Mouse (Mus musculus) neural tube, embryonic 13.5 days (tissue): ENCODE data around the gene Olfr798. TPM values are rescaled to one million over a fixed set of nuclear protein-coding genes. Genes with fewer than 3 reads are reported as not detected.

Experiments used
- ATAC-seq: fragments of 200-750 bp; cut with Nextera tagmentation; 2 replicates; pipeline ENCODE4 v1.8.0; 2017; ENCODE audit warnings: low read depth, mild to moderate bottlenecking, moderate TSS enrichment, moderate library complexity
- H3K27ac ChIP-seq: fragments of 300-500 bp; sonication (generic); replicated peaks from 2 replicates; pipeline ENCODE4 v1.5.1; 2015; ENCODE audit warnings: moderate library complexity, mild to moderate bottlenecking, inconsistent platforms
- H3K27me3 ChIP-seq: fragments of 300-500 bp; sonication (generic); 2 replicates; pipeline ENCODE4 v1.6.1; 2015; ENCODE audit warnings: mild to moderate bottlenecking, inconsistent platforms
- H3K36me3 ChIP-seq: fragments of 300-500 bp; sonication (generic); 2 replicates; pipeline ENCODE4 v1.6.1; 2015; ENCODE audit warnings: mild to moderate bottlenecking, inconsistent platforms
- H3K4me1 ChIP-seq: fragments of 300-500 bp; sonication (generic); replicated peaks from 2 replicates; pipeline ENCODE4 v1.6.1; 2015; ENCODE audit warnings: inconsistent platforms
- H3K4me2 ChIP-seq: fragments of 300-500 bp; sonication (generic); 2 replicates; pipeline ENCODE4 v1.6.1; 2015; ENCODE audit warnings: inconsistent platforms, mild to moderate bottlenecking, moderate library complexity
- H3K4me3 ChIP-seq: fragments of 300-500 bp; sonication (generic); 2 replicates; pipeline ENCODE4 v1.5.1; 2015; ENCODE audit warnings: mild to moderate bottlenecking, inconsistent platforms
- H3K9ac ChIP-seq: fragments of 300-500 bp; sonication (generic); 2 replicates; pipeline ENCODE4 v1.6.1; 2015; ENCODE audit warnings: moderate library complexity, mild to moderate bottlenecking, inconsistent platforms
- H3K9me3 ChIP-seq: fragments of 300-500 bp; sonication (generic); 2 replicates; pipeline ENCODE4 v1.6.1; 2016; ENCODE audit warnings: inconsistent platforms
- WGBS: fragments of 180-500 bp; shearing (Covaris S2); methylation state at CpG from one replicate; pipeline ENCODE4 v1.1.7; 2015; 5-methylcytosine and 5-hydroxymethylcytosine counted together
- microRNA-seq: library from miRNA; unstranded; fragments of <30 nt; microRNA quantifications from one replicate; pipeline ENCODE4, GENCODE M21; 2016
- polyA plus RNA-seq: library from polyadenylated mRNA; unstranded; fragments of >200 nt; fragmentation: Nextera tagmentation; extraction: Ambion mirVana; gene quantifications from 2 replicates; pipeline ENCODE4 v1.2.1, GENCODE M21; 2015

Olfr798 gene
- polyA plus RNA-seq = not detected in 2 replicates

DNA sequence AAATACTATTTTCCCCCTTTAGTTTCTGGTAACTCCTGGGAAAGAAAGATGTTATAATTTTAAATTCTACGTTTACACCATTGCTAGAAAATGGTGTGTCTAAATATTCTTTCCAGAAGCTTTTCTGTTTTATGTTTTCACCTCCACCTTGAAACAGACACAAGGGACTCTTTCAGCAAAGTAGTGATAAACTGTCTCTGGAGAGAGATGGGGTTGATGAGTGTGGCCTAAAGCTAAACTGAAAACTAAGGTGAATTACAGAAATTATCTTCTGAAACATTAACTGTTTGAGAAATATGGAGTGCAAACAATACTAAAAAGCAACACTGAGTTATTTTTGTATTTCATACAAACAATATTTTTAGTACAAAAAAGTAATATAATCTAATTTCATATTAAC lies at the start of gene Olfr798:
Olfr798 (minus strand) TSS at position 101 of the 400 bp plus-strand sequence.
- WGBS = 84% methylated on average over 1 of the region's 1 CpGs
- no peaks in the 10 kb centered on the region for H3K4me1 ChIP-seq

DNA sequence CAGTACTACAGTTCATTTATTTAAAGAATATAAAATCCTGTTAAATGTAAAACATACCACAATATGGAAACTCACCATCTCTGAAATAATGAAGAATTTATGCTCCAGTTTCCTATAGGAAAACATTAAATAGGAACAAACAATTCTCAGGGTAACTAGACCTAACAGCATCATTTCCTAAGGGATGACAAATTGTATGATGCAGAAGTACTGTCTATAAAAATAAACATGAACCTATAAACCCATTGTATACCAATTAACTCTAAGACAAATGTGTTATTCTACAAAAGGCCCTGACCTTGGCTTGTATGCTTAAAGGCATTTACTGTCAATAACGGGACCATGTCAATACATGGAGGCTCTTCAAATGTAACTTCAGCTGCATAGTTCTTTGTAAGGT lies 46.0 kb upstream of the Olfr798 start, which contains the start of gene Olfr801:
Olfr801 (minus strand) TSS at position 101 of the 400 bp plus-strand sequence.
- no peaks in the 10 kb centered on the region for H3K9me3 ChIP-seq
- no peak within 1 kb of the TSS for H3K4me3 ChIP-seq
- no peak within 1 kb of the TSS for H3K27ac ChIP-seq
- no peaks in the 10 kb centered on the region for H3K36me3 ChIP-seq
- H3K4me1 ChIP-seq = no peaks in the 10 kb centered on the region
- H3K4me2 ChIP-seq = no peak within 1 kb of the TSS
- H3K9ac ChIP-seq = no peak within 1 kb of the TSS
- 83% methylated on average over 1 of the region's 1 CpGs for WGBS
- no peak for ATAC-seq
- H3K27me3 ChIP-seq = no peaks in the 10 kb centered on the region

More for the DNA sequence above, at the start of gene Olfr798:
- Histone ChIP-seq H3K27ac (no peak within 1 kb of the TSS), H3K27me3 (no peaks in the 10 kb centered on the region), H3K4me2 (no peak within 1 kb of the TSS), H3K9ac (no peak within 1 kb of the TSS), H3K36me3 (no peaks in the 10 kb centered on the region), H3K9me3 (no peaks in the 10 kb centered on the region), H3K4me3 (no peak within 1 kb of the TSS)
- no peak for ATAC-seq

DNA sequence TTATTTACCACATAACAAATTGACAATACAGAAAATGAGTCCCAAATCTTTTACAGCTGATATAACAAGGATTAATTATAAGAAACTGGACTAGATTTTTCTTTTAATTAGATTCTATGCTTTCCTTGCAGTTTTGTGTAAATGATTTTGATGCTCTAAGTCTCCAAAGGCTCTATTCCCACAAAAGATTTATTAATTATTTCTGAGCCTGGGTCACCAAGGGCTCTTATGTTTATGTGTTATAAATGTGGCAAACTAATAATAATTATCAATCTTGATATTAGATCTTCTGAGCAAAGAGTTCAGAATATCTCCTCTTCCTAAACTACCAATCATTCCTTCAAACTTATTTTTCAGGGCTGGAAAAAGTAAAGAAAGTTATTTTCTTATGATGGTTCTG lies 29.7 kb upstream of the Olfr798 start, which contains the start of gene Olfr800:
Olfr800 (plus strand) TSS at position 301 of the 400 bp plus-strand sequence.
- Histone ChIP-seq H3K4me1 (no peaks in the 10 kb centered on the region), H3K9ac (no peak within 1 kb of the TSS), H3K9me3 (no peaks in the 10 kb centered on the region), H3K36me3 (no peaks in the 10 kb centered on the region), H3K27ac (no peak within 1 kb of the TSS), H3K4me3 (no peak within 1 kb of the TSS), H3K4me2 (no peak within 1 kb of the TSS), H3K27me3 (no peaks in the 10 kb centered on the region)
- no peak for ATAC-seq

DNA sequence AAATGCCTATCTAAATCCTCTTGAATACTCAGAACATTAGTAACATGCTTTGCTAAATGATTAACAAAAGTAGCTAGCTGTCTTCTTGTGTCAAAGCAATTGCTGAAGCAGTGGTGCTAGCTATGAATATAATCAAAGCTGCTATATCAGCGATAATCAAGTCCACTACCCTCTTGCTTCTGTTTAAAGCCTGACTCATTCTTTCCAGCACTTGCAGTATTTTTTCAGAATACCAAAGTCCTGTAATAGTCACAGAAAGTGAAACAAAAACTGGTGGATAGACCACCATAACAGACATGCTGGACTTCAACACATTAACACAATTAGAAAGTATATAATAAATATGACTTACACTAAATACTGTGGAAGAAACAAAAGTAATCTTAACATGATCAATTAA lies 24.0 kb upstream of the Olfr798 start:
- H3K4me1 ChIP-seq = no peaks in the 10 kb centered on the region
- H3K9me3 ChIP-seq = no peaks in the 10 kb centered on the region
- no peaks in the 10 kb centered on the region for H3K27me3 ChIP-seq
- no peak overlapping the region for H3K4me3 ChIP-seq
- no peak overlapping the region for H3K9ac ChIP-seq
- ATAC-seq = no peak
- no peaks in the 10 kb centered on the region for H3K36me3 ChIP-seq
- WGBS = 86% methylated on average over 1 of the region's 1 CpGs
- no peak overlapping the region for H3K27ac ChIP-seq
- H3K4me2 ChIP-seq = no peak overlapping the region

DNA sequence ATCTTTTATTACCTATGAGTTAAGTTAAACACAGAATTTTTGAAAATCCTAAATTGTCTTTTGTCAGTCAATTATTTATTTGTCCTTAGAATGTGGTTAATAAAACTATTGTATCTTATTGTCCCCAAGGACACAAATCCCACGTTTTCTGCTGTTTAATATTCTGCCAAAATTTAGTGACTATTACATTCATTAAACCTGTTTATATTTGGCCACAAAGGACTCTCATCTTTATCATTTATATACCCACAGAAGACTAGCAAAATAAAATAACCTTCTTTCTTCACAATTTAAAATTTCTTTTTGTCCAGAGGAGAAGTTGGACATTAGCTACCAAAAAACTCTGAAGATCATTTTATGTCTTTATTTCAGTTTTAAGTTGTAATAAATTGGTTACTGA lies 9.4 kb upstream of the Olfr798 start, which contains the start of gene Olfr799:
Olfr799 (plus strand) TSS at position 301 of the 400 bp plus-strand sequence.
- ATAC-seq = no peak
- no peak within 1 kb of the TSS for H3K4me3 ChIP-seq

DNA sequence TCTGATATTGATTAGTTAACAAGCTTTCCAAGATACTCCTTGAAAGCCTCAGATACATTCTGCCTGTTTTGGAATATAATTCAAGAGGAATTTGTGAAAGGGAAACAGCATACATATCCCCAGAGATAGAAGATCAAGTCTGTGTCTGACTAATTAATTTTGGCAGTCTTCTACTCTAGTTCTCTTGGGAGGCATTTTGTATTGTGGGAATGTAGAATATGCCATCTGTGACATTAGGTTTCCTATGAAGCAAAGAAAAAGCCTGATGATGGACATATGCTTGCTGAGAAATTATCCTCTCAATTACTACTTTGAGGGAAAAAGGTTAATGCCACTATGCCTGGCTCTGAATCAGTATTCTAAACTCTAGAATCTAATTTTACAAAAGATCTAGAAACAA lies 4.5 kb downstream of the Olfr798 start:
- Histone ChIP-seq H3K4me1 (no peaks in the 10 kb centered on the region), H3K4me3 (no peak overlapping the region), H3K9ac (no peak overlapping the region), H3K9me3 (no peaks in the 10 kb centered on the region), H3K4me2 (no peak overlapping the region), H3K36me3 (no peaks in the 10 kb centered on the region), H3K27me3 (no peaks in the 10 kb centered on the region), H3K27ac (no peak overlapping the region)
- ATAC-seq = no peak

More for the DNA sequence above, 9.4 kb upstream of the Olfr798 start, which contains the start of gene Olfr799:
- 36% methylated on average over 1 of the region's 1 CpGs for WGBS
- Histone ChIP-seq H3K27me3 (no peaks in the 10 kb centered on the region), H3K9ac (no peak within 1 kb of the TSS), H3K36me3 (no peaks in the 10 kb centered on the region), H3K4me2 (no peak within 1 kb of the TSS), H3K27ac (no peak within 1 kb of the TSS), H3K4me1 (no peaks in the 10 kb centered on the region), H3K9me3 (no peaks in the 10 kb centered on the region)

DNA sequence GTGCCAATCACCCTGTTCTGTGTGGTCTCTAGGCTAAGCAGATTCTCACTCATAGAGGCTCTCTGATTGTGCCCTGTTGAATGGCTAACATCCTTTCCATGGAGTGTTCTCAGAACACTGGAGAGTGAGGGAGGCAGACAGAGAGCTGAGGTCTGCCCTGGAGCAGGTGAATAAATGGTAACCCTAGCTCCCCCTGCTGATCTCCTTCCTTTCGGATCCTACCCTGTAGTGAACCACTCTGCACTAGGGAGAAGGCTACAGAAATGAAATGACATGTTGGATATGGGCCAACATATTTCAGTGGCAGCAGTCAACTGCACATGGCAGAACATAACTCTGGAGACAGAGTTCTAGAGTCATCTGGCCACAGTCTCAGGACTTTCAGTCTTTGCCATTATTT lies 6.0 kb downstream of the Olfr798 start:
- H3K27ac ChIP-seq = no peak overlapping the region
- H3K4me2 ChIP-seq = no peak overlapping the region
- H3K9me3 ChIP-seq = no peaks in the 10 kb centered on the region
- no peaks in the 10 kb centered on the region for H3K27me3 ChIP-seq
- H3K4me1 ChIP-seq = no peaks in the 10 kb centered on the region
- 23% methylated on average over 1 of the region's 1 CpGs for WGBS
- no peak overlapping the region for H3K4me3 ChIP-seq
- no peaks in the 10 kb centered on the region for H3K36me3 ChIP-seq
- ATAC-seq = no peak
- H3K9ac ChIP-seq = no peak overlapping the region

DNA sequence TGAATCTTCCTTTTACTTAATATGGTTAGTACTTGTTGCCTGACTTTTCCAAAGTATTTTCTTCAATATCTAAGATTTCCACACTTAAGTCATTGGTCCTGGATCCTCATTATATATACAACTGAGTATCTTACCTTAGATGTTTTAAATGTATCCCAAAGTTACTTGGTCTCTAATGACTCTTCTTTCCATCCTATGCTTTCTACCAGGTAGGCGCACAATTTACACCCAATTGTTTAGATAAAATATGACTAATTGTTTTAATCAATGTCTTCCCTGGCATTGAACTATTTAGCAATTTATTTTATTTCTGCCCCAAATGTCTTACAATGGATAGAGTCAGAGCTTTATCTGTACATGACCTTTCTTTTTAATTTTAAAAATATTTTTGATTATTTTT lies 15.3 kb downstream of the Olfr798 start, which contains the start of gene Olfr796:
Olfr796 (minus strand) TSS at position 101 of the 400 bp plus-strand sequence.
- H3K9ac ChIP-seq = no peak within 1 kb of the TSS
- H3K9me3 ChIP-seq = no peaks in the 10 kb centered on the region
- H3K36me3 ChIP-seq = no peaks in the 10 kb centered on the region
- H3K27ac ChIP-seq = no peak within 1 kb of the TSS
- WGBS = 98% methylated on average over 1 of the region's 1 CpGs
- no peaks in the 10 kb centered on the region for H3K4me1 ChIP-seq
- no peaks in the 10 kb centered on the region for H3K27me3 ChIP-seq
- ATAC-seq = no peak
- H3K4me3 ChIP-seq = no peak within 1 kb of the TSS
- H3K4me2 ChIP-seq = no peak within 1 kb of the TSS

DNA sequence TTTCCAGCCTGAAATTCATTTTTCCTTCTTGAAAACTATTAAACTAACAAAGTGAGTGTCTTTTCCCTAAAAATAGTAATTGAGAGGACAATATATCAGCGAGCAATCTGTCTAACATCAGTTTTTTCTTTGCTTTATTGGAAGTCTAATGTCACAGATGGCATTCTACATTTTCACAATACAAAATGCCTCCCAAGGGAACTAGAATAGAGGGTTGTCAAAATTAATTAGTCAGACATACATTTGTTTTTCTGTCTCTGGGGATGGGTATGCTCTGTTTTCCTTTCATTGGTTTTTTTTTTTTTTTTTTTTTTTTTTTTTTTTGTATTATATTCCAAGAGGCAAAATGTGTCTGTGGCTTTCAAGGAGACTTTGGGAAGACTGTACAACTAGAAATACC lies 50.7 kb downstream of the Olfr798 start:
- Histone ChIP-seq H3K9ac (no peak overlapping the region), H3K36me3 (no peaks in the 10 kb centered on the region), H3K4me1 (no peaks in the 10 kb centered on the region), H3K4me2 (no peak overlapping the region), H3K9me3 (no peaks in the 10 kb centered on the region), H3K4me3 (no peak overlapping the region), H3K27ac (no peak overlapping the region), H3K27me3 (no peaks in the 10 kb centered on the region)
- 43% methylated on average over 1 of the region's 1 CpGs for WGBS
- ATAC-seq = no peak

Small RNA genes lying within 50 kb of the gene (microRNA-seq; reads per million reads assigned to microRNA genes)
- gene Gm23252 = not detected

Other genes with a start within 250 kb of the Olfr798 start
- 0.08 TPM in 1 of 2 replicates, not detected in the other for gene Olfr784, start 243.9 kb downstream of the Olfr798 start, polyA plus RNA-seq
- not detected in 2 replicates for gene Olfr785, start 222.5 kb downstream of the Olfr798 start, polyA plus RNA-seq
- not detected in 2 replicates for gene Olfr786, start 200.6 kb downstream of the Olfr798 start, polyA plus RNA-seq
- gene Olfr787, start 166.1 kb downstream of the Olfr798 start, polyA plus RNA-seq = 0.14 TPM in 1 of 2 replicates, not detected in the other
- gene Olfr788, start 156.9 kb downstream of the Olfr798 start, polyA plus RNA-seq = not detected in 2 replicates
- not detected in 2 replicates for gene Olfr789, start 143.2 kb downstream of the Olfr798 start, polyA plus RNA-seq
- not detected in 2 replicates for gene Olfr790, start 129.4 kb downstream of the Olfr798 start, polyA plus RNA-seq
- gene Olfr791, start 106.1 kb downstream of the Olfr798 start, polyA plus RNA-seq = not detected in 2 replicates
- gene Olfr792, start 88.8 kb downstream of the Olfr798 start, polyA plus RNA-seq = not detected in 2 replicates
- not detected in 2 replicates for gene Olfr794, start 60.3 kb downstream of the Olfr798 start, polyA plus RNA-seq
- not detected in 2 replicates for gene Olfr796, start 15.4 kb downstream of the Olfr798 start, polyA plus RNA-seq
- gene Olfr799, start 9.6 kb upstream of the Olfr798 start, polyA plus RNA-seq = not detected in 2 replicates
- not detected in 2 replicates for gene Olfr800, start 29.8 kb upstream of the Olfr798 start, polyA plus RNA-seq
- not detected in 2 replicates for gene Olfr801, start 45.9 kb upstream of the Olfr798 start, polyA plus RNA-seq
- 0.03 TPM in 1 of 2 replicates, not detected in the other for gene Olfr802, start 60.2 kb upstream of the Olfr798 start, polyA plus RNA-seq
- gene Olfr803, start 66.4 kb upstream of the Olfr798 start, polyA plus RNA-seq = not detected in 2 replicates
- gene Olfr804, start 75.3 kb upstream of the Olfr798 start, polyA plus RNA-seq = not detected in 2 replicates
- gene Olfr805, start 101.4 kb upstream of the Olfr798 start, polyA plus RNA-seq = not detected in 2 replicates
- gene Olfr806, start 114.0 kb upstream of the Olfr798 start, polyA plus RNA-seq = not detected in 2 replicates
- not detected in 2 replicates for gene Olfr807, start 129.9 kb upstream of the Olfr798 start, polyA plus RNA-seq
- gene Olfr808, start 137.5 kb upstream of the Olfr798 start, polyA plus RNA-seq = not detected in 2 replicates
- gene Olfr809, start 146.7 kb upstream of the Olfr798 start, polyA plus RNA-seq = not detected in 2 replicates
- gene Olfr810, start 167.0 kb upstream of the Olfr798 start, polyA plus RNA-seq = not detected in 2 replicates
- not detected in 2 replicates for gene Olfr811, start 176.5 kb upstream of the Olfr798 start, polyA plus RNA-seq
- not detected in 2 replicates for gene Olfr812, start 218.2 kb upstream of the Olfr798 start, polyA plus RNA-seq
- not detected in 2 replicates for gene Olfr813, start 227.4 kb upstream of the Olfr798 start, polyA plus RNA-seq